Mouse (Mus musculus): ENCODE data around the gene Pdilt. TPM values are rescaled to one million over a fixed set of nuclear protein-coding genes. Genes with fewer than 3 reads are reported as not detected.

Pdilt gene
- polyA plus RNA-seq, 1 experiment from 2014 or later = not detected

DNA sequence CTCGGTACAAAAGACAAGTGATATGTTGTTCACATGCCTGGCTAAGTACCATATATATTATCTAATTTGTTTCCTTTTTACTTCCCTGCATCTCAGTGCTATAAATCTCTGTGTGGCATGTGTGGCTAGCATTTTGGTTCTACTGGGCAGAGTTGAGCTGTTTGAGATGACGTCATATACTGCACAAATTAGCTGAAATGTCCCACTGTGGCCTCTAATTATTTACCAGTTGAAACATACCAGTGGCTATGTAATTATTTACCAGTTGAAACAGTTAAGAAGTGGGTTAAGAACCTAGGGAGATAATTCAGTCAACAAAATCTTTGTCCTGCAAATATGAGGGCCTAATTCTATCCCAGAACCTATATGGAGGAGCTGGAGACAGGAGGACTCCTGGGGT, 4.3 kb upstream of the Pdilt start:
- H3K9ac ChIP-seq (replicated peaks) = no peak overlapping the region
- H3K4me2 ChIP-seq = no peak overlapping the region
- no peaks in the 10 kb centered on the region for H3K27me3 ChIP-seq
- no peak overlapping the region for H3K27ac ChIP-seq
- no peaks in the 10 kb centered on the region for H3K9me3 ChIP-seq
- H3K4me1 ChIP-seq (replicated peaks) = no peaks in the 10 kb centered on the region
- no peaks in the 10 kb centered on the region for H3K36me3 ChIP-seq
- no peak for ATAC-seq (ENCODE audit: insufficient number of reproducible peaks, insufficient read depth, low FRiP score, low TSS enrichment, low read depth)
- H3K4me3 ChIP-seq (replicated peaks) = no peak overlapping the region
- WGBS = 44% methylated on average over 2 of the region's 2 CpGs

DNA sequence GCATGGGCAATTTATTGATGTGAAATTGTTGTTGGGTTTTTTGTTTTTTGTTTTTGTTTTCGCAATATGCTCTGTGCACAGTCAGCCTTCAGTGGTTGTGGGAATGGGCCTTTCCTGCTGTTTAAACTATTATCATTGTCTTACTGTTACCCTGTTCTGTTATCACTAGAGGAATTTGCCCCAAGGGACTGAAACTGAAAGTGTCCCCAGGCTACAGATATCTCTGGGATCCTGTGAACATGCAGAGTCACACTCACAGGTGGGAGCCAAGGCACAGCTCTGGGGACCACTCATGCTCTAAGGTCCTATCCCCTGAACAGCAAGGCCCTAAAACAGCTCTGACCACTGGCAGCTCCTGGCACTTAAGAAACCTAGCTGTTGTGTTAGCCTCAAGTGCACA, 3.8 kb upstream of the Pdilt start:
- no peaks in the 10 kb centered on the region for H3K27me3 ChIP-seq
- H3K4me1 ChIP-seq (replicated peaks) = no peaks in the 10 kb centered on the region
- no peak overlapping the region for H3K4me2 ChIP-seq
- ATAC-seq (ENCODE audit: insufficient number of reproducible peaks, insufficient read depth, low FRiP score, low TSS enrichment, low read depth) = no peak
- H3K9ac ChIP-seq (replicated peaks) = no peak overlapping the region
- 91% methylated on average over 1 of the region's 1 CpGs for WGBS
- H3K9me3 ChIP-seq = no peaks in the 10 kb centered on the region
- H3K36me3 ChIP-seq = no peaks in the 10 kb centered on the region
- H3K4me3 ChIP-seq (replicated peaks) = no peak overlapping the region
- no peak overlapping the region for H3K27ac ChIP-seq

DNA sequence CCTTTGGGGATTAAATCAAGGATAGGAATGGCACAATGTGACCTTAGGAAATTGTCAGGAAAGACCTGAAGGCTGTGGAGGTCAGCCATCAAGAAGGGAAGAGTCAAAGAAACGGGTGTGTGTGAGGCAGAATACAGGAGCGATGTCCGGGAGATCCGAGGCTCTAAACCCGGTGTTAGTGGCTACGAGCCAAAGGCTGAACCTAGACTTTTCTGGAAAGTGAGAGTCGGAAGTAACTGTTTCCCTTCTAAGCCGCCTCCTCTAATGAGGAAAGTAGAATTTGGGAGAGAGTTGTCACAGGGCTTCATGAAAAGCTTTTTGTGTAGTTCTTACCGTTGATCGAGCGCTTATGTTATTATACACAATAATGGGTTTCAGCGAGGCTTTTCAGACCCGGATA, 3.2 kb upstream of the Pdilt start:
- no peaks in the 10 kb centered on the region for H3K36me3 ChIP-seq
- no peak overlapping the region for H3K4me3 ChIP-seq (replicated peaks)
- H3K27me3 ChIP-seq = no peaks in the 10 kb centered on the region
- no peak overlapping the region for H3K4me2 ChIP-seq
- H3K27ac ChIP-seq = no peak overlapping the region
- 86% methylated on average over 13 of the region's 13 CpGs for WGBS
- ATAC-seq (ENCODE audit: insufficient number of reproducible peaks, insufficient read depth, low FRiP score, low TSS enrichment, low read depth) = no peak
- H3K9ac ChIP-seq (replicated peaks) = no peak overlapping the region
- no peaks in the 10 kb centered on the region for H3K4me1 ChIP-seq (replicated peaks)
- H3K9me3 ChIP-seq = no peaks in the 10 kb centered on the region

DNA sequence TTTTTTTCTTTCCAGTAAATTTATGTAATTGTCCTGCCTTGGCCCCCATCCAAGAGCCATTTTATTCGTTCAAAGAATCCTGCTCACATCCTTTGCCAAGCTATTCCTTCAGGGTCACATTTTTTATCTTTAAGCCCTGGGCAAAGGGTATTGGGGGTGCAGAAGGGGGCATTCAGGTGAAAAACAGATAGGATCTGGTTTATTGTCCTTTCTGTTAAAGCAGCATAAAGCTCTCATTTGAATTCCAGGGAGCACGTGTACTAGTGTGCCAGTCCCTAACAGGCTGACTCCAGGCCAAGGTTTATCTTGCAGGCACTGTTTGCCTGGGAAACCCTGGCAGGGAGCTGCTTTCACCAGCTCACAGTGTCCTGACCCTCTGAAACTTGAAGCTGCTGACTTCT, 2.6 kb upstream of the Pdilt start:
- ATAC-seq (ENCODE audit: insufficient number of reproducible peaks, insufficient read depth, low FRiP score, low TSS enrichment, low read depth) = no peak
- Histone ChIP-seq H3K9ac (replicated peaks) (no peak overlapping the region), H3K27ac (no peak overlapping the region), H3K4me1 (replicated peaks) (no peaks in the 10 kb centered on the region), H3K27me3 (no peaks in the 10 kb centered on the region), H3K36me3 (no peaks in the 10 kb centered on the region), H3K4me3 (replicated peaks) (no peak overlapping the region), H3K4me2 (no peak overlapping the region), H3K9me3 (no peaks in the 10 kb centered on the region)
- 41% methylated on average over 2 of the region's 2 CpGs for WGBS

DNA sequence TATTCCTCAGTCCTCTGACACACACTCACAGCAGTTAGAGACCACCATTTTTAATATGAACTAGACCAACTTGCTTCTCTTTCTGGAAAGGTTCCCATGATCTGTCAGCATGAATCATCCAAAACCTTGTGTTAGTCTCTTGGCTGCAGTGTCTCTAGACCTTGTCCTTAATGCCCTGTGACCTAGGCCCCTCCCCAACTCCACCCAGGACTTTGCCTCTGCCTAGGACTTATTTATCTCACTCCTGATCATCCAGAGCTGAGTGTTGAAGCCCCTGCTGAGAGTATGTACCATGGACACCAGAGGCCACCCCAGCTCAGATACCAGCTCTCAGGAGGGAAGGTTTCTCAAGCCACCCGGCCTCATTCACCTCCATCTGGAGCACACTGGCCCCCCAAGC, 904 bp downstream of the Pdilt start:
- Histone ChIP-seq H3K4me2 (no peak overlapping the region), H3K27me3 (no peaks in the 10 kb centered on the region), H3K4me1 (replicated peaks) (no peaks in the 10 kb centered on the region), H3K9ac (replicated peaks) (no peak overlapping the region), H3K4me3 (replicated peaks) (no peak overlapping the region), H3K36me3 (no peaks in the 10 kb centered on the region), H3K9me3 (no peaks in the 10 kb centered on the region), H3K27ac (no peak overlapping the region)
- ATAC-seq (ENCODE audit: insufficient number of reproducible peaks, insufficient read depth, low FRiP score, low TSS enrichment, low read depth) = no peak
- WGBS = 83% methylated on average over 1 of the region's 1 CpGs

DNA sequence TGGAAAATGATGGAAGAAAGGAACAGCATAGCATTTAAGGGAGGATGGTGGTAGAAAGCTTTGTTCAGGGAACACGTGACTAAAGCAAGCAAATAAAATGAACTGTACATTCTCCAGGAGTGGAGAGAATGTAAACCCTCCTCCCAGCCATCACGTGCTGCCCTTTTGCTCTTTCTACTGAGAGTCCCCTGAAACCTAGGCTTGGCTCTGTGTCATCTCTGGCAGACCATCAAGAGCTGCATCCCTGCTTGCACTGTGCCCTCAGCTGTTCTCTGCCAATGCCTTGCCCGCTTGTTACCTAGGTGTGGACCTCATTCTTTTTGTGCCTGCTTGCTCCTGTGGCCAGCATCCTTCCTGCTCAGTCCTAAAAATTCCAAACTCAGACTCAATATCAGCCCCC, 1.5 kb downstream of the Pdilt start:
- H3K27ac ChIP-seq = no peak overlapping the region
- no peaks in the 10 kb centered on the region for H3K36me3 ChIP-seq
- H3K9ac ChIP-seq (replicated peaks) = no peak overlapping the region
- H3K4me2 ChIP-seq = no peak overlapping the region
- H3K27me3 ChIP-seq = no peaks in the 10 kb centered on the region
- no peaks in the 10 kb centered on the region for H3K4me1 ChIP-seq (replicated peaks)
- no peaks in the 10 kb centered on the region for H3K9me3 ChIP-seq
- no peak for ATAC-seq (ENCODE audit: insufficient number of reproducible peaks, insufficient read depth, low FRiP score, low TSS enrichment, low read depth)
- H3K4me3 ChIP-seq (replicated peaks) = no peak overlapping the region
- WGBS = 83% methylated on average over 3 of the region's 3 CpGs

DNA sequence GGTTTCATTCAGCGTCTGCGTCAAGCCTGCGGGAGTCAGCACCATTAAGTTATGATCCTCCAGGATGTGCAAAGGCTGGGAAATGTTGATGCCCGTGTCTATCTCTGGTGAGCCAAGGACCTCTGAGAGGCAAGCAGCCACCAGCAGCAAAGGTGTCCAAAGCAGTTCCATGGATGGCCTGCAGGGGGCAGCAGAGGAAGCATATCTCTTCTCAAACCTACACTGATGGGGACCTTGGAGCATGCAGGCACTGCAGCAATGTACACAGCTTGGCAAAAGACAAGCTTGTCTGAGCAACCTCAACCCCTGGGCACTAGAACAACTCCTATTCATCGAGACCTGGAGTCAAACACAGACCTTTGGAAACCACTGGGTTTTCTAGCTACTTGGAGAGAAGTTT, 3.6 kb downstream of the Pdilt start:
- Histone ChIP-seq H3K27me3 (no peaks in the 10 kb centered on the region), H3K27ac (no peak overlapping the region), H3K36me3 (no peaks in the 10 kb centered on the region), H3K9ac (replicated peaks) (no peak overlapping the region), H3K4me2 (no peak overlapping the region), H3K9me3 (no peaks in the 10 kb centered on the region), H3K4me1 (replicated peaks) (no peaks in the 10 kb centered on the region), H3K4me3 (replicated peaks) (no peak overlapping the region)
- 44% methylated on average over 5 of the region's 5 CpGs for WGBS
- no peak; the same call in 1 of the 2 replicates for ATAC-seq (ENCODE audit: insufficient number of reproducible peaks, insufficient read depth, low FRiP score, low TSS enrichment, low read depth)

DNA sequence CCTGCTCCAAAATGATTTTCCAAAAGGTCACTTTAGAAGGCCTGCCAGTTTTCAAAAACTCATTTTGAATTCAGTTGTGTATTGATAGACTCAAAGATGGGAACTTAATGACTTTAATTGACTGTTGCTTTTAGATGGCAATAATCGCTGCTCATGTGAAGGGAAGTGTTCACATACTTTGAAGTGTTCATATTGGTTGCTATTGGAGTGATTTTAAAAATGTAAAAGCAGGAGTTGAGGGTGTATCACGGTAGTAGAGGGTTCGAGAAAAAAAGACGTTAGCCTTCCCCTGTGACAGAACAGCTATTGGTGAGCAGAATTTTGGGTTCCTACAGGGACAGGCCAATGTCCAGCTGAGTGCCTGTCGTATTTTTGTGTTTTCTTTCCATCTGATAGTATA, 4.1 kb downstream of the Pdilt start, which contains the start of gene Acsm5:
TSS of gene Acsm5 (plus strand) at position 301 of the 400 bp plus-strand sequence.
- Histone ChIP-seq H3K36me3 (no peaks in the 10 kb centered on the region), H3K4me3 (replicated peaks) (no peak within 1 kb of the TSS), H3K4me1 (replicated peaks) (no peaks in the 10 kb centered on the region), H3K9me3 (no peaks in the 10 kb centered on the region), H3K27me3 (no peaks in the 10 kb centered on the region), H3K4me2 (no peak within 1 kb of the TSS), H3K27ac (no peak within 1 kb of the TSS), H3K9ac (replicated peaks) (no peak within 1 kb of the TSS)
- no peak for ATAC-seq (ENCODE audit: insufficient number of reproducible peaks, insufficient read depth, low FRiP score, low TSS enrichment, low read depth)
- 75% methylated on average over 5 of the region's 5 CpGs for WGBS

DNA sequence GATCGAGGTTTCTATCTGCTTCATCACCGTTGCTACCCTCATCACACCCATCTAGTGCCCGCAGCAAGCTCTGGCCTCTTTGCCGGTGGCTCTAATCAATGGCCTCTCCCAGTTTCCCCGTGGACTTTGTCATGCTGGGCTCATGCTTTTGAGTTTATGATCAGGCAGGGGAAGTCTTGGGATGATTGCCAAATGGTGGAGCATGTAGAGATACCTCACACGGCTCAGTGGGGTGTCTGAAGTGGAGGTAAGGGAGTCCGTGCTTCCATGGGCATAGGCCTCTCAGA, 7.1 kb downstream of the Pdilt start:
- Histone ChIP-seq H3K27me3 (no peaks in the 10 kb centered on the region), H3K4me1 (replicated peaks) (no peaks in the 10 kb centered on the region), H3K9me3 (no peaks in the 10 kb centered on the region), H3K4me2 (no peak overlapping the region), H3K4me3 (replicated peaks) (no peak overlapping the region), H3K36me3 (no peaks in the 10 kb centered on the region), H3K9ac (replicated peaks) (no peak overlapping the region), H3K27ac (no peak overlapping the region)
- no peak for ATAC-seq (ENCODE audit: insufficient number of reproducible peaks, insufficient read depth, low FRiP score, low TSS enrichment, low read depth)
- 87% methylated on average over 7 of the region's 7 CpGs for WGBS

DNA sequence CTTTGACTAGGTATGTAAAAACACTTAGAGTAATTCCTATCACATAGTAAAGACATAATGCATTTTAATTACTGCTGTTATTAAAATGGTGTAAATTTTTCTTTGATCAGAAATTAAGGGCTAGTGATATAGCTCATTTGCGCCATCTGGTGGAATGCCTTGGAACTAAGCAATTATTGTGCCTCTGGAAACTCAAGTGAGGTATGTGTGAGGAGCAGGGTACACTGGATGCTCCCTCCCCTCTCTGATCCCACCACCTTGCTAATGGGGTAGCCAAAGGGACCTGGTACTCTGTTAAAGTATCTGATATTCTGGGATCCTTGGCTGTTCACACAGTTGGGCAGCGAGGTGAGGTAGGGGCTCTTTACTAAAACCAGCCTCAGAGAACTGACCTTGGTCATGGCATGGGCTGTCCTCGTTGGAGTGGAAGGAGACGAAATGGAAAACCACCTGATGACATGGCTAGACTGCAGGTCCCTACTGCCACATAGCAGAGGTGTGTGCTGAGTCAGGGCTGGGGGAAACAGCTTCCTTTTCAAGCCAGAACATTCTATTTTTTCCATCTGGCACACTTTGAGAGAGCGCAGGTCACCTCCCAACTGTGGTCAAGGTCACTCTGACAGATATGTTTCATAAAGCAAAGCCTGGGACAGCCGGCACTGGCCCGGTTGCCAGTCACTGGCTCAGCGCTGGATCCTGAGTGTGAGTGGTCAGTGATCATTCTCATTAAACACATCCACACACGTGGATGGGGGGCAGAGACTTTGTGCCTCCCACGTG, 7.6 kb downstream of the Pdilt start:
- H3K4me2 ChIP-seq = no peak overlapping the region
- H3K27ac ChIP-seq = no peak overlapping the region
- H3K9ac ChIP-seq (replicated peaks) = no peak overlapping the region
- no peaks in the 10 kb centered on the region for H3K9me3 ChIP-seq
- H3K4me3 ChIP-seq (replicated peaks) = no peak overlapping the region
- H3K36me3 ChIP-seq = no peaks in the 10 kb centered on the region
- ATAC-seq (ENCODE audit: insufficient number of reproducible peaks, insufficient read depth, low FRiP score, low TSS enrichment, low read depth) = no peak
- 70% methylated on average over 10 of the region's 10 CpGs for WGBS
- no peaks in the 10 kb centered on the region for H3K4me1 ChIP-seq (replicated peaks)
- H3K27me3 ChIP-seq = no peaks in the 10 kb centered on the region

DNA sequence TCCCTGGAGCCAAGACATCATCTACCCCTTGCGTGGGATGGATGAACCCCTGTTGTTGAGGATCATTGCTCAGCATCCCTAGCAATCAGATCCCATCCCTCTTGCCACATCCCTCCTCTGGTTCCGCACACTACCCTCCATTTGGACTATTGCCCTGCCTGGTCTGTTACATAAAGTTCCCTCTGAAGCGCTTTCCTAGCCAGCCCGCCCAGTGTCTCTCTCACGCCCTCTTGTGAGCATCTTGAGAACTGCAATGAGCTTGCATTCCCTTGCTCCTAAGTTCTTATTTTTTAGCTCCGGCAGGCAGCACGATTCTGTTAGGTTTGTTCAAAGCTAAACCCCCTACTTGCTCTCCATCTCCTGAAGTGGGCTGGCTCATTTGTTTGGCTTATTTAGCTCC, 10.2 kb downstream of the Pdilt start:
- Histone ChIP-seq H3K36me3 (no peaks in the 10 kb centered on the region), H3K9me3 (no peaks in the 10 kb centered on the region), H3K4me1 (replicated peaks) (no peaks in the 10 kb centered on the region), H3K9ac (replicated peaks) (no peak overlapping the region), H3K4me3 (replicated peaks) (no peak overlapping the region), H3K4me2 (no peak overlapping the region), H3K27me3 (no peaks in the 10 kb centered on the region), H3K27ac (no peak overlapping the region)
- 36% methylated on average over 7 of the region's 7 CpGs for WGBS
- ATAC-seq (ENCODE audit: insufficient number of reproducible peaks, insufficient read depth, low FRiP score, low TSS enrichment, low read depth) = no peak

DNA sequence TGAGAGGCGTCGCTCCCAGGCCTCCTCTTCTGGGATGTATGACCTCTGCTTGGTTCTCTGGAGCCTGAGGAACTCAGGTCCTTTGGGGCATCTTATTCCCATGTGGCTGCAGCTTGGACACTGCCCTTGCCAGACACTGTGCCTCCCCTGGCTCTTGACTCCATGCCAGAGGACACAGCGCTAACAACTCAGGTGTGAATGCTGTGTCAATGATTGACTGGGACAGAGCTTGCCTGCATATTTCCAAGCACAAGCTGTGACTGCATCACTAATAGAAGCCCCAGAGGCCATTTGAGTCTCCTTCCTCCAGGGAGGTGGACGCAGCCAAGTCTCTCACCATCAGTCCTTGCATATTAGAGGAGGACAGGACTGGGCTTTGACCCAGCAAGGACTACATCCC, 12.1 kb downstream of the Pdilt start:
- no peaks in the 10 kb centered on the region for H3K36me3 ChIP-seq
- H3K9ac ChIP-seq (replicated peaks) = no peak overlapping the region
- no peak overlapping the region for H3K27ac ChIP-seq
- H3K9me3 ChIP-seq = no peaks in the 10 kb centered on the region
- WGBS = 92% methylated on average over 4 of the region's 4 CpGs
- H3K4me3 ChIP-seq (replicated peaks) = no peak overlapping the region
- H3K4me1 ChIP-seq (replicated peaks) = no peaks in the 10 kb centered on the region
- no peak for ATAC-seq (ENCODE audit: insufficient number of reproducible peaks, insufficient read depth, low FRiP score, low TSS enrichment, low read depth)
- H3K27me3 ChIP-seq = no peaks in the 10 kb centered on the region
- H3K4me2 ChIP-seq = no peak overlapping the region

All from limb, embryonic 12.5 days (tissue).